Mouse (Mus musculus) thymus, adult 18-20 months (tissue): ENCODE measurements around the gene Gm47289.

Experiments used
- DNase-seq, 2 experiments: peaks; one replicate each; pipeline ENCODE4 v3.0.0; 2022; ENCODE audit warnings: mixed read lengths in 2 of 2

Gene Gm47289

GRCm38 (mm10) chr9:119160689-119161088 is 1.7 kb downstream of the Gm47289 start:
- no peak for DNase-seq

GRCm38 (mm10) chr9:119164743-119165142 is 5.8 kb downstream of the Gm47289 start:
- DNase-seq = no peak

- no peak for DNase-seq
These were observed 6.6 kb downstream of the Gm47289 start for GRCm38 (mm10) chr9:119165548-119165947.

GRCm38 (mm10) chr9:119167608-119168007 is 8.6 kb downstream of the Gm47289 start:
- DNase-seq = no peak

GRCm38 (mm10) chr9:119179292-119179691 is 20.3 kb downstream of the Gm47289 start:
- DNase-seq = no peak

- no peak for DNase-seq
These were observed 22.3 kb downstream of the Gm47289 start for GRCm38 (mm10) chr9:119181241-119181728.

- DNase-seq = no peak
These were observed 33.4 kb downstream of the Gm47289 start for GRCm38 (mm10) chr9:119192202-119192990.

GRCm38 (mm10) chr9:119199151-119199861 is 40.3 kb downstream of the Gm47289 start:
- DNase-seq = no peak

GRCm38 (mm10) chr9:119201653-119202052 is 42.7 kb downstream of the Gm47289 start:
- no peak for DNase-seq

GRCm38 (mm10) chr9:119203617-119204016 is 44.7 kb downstream of the Gm47289 start:
- no peak for DNase-seq

GRCm38 (mm10) chr9:119205756-119206155 is 46.8 kb downstream of the Gm47289 start:
- DNase-seq = no peak

GRCm38 (mm10) chr9:119206666-119207065 is 47.7 kb downstream of the Gm47289 start:
- DNase-seq = no peak

- no peak for DNase-seq
These were observed 48.2 kb downstream of the Gm47289 start for GRCm38 (mm10) chr9:119207113-119207512.

- DNase-seq = no peak
These were observed 50.0 kb downstream of the Gm47289 start, which contains the start of gene Slc22a13 for GRCm38 (mm10) chr9:119208998-119209397. Gene Slc22a13, minus strand, starts transcription at chr9:119209098.
